Mouse (Mus musculus) kidney, embryonic 14.5 days (tissue): ENCODE measurements around the gene Anxa11. TPM values are rescaled to one million over a fixed set of nuclear protein-coding genes. Genes with fewer than 3 reads are reported as not detected.
"Not testable (repeated sequence)": the region's sequence is repeated elsewhere in the genome, so short reads cannot be mapped to it uniquely, and the experiment has no call there.

ENCODE experiments used
- ATAC-seq: fragments of 200-750 bp; cut with Nextera tagmentation; 2 replicates; pipeline ENCODE4 v1.8.0; 2017; ENCODE audit warnings: moderate number of reproducible peaks, mild to moderate bottlenecking, moderate TSS enrichment, moderate library complexity; ENCODE audit not compliant: low FRiP score, low TSS enrichment
- H3K27ac ChIP-seq: fragments of 300-500 bp; sonication (generic); 2 replicates; pipeline ENCODE4 v1.5.1; 2014; ENCODE audit warnings: low read depth, mild to moderate bottlenecking, low read length, moderate library complexity, mixed read lengths
- H3K27me3 ChIP-seq: fragments of 300-500 bp; sonication (generic); 2 replicates; pipeline ENCODE4 v1.6.1; 2014; ENCODE audit warnings: mild to moderate bottlenecking, low read length; ENCODE audit not compliant: control insufficient read depth, insufficient read depth
- H3K36me3 ChIP-seq: fragments of 300-500 bp; sonication (generic); 2 replicates; pipeline ENCODE4 v1.6.1; 2014; ENCODE audit warnings: low read length, mixed read lengths; ENCODE audit not compliant: control insufficient read depth, insufficient read depth
- H3K4me1 ChIP-seq: fragments of 300-500 bp; sonication (generic); 2 replicates; pipeline ENCODE4 v1.6.1; 2014; ENCODE audit warnings: low read length, mixed read lengths; ENCODE audit not compliant: control insufficient read depth, insufficient read depth
- H3K4me2 ChIP-seq: fragments of 300-500 bp; sonication (generic); replicated peaks from 2 replicates; pipeline ENCODE4 v1.6.1; 2014; ENCODE audit warnings: low read depth, mild to moderate bottlenecking, low read length
- H3K4me3 ChIP-seq: fragments of 300-500 bp; sonication (generic); 2 replicates; pipeline ENCODE4 v1.5.1; 2014; ENCODE audit warnings: mild to moderate bottlenecking, low read length
- H3K9ac ChIP-seq: fragments of 300-500 bp; sonication (generic); 2 replicates; pipeline ENCODE4 v1.6.1; 2014; ENCODE audit warnings: low read depth, mild to moderate bottlenecking, low read length, moderate library complexity
- H3K9me3 ChIP-seq: fragments of 300-500 bp; sonication (generic); 2 replicates; pipeline ENCODE4 v1.6.1; 2016; ENCODE audit warnings: low read length; ENCODE audit not compliant: control insufficient read depth
- WGBS: fragments of 180-500 bp; shearing (Covaris S2); extraction: QIAGEN DNeasy Blood & Tissue Kit; methylation state at CpG from one replicate; pipeline ENCODE4 v1.1.7; 2014; 5-methylcytosine and 5-hydroxymethylcytosine counted together
- polyA plus RNA-seq: library from polyadenylated mRNA; unstranded; fragments of >200 nt; fragmentation: Nextera tagmentation; extraction: Ambion mirVana; gene quantifications from 2 replicates; pipeline ENCODE4 v1.2.1, GENCODE M21; 2014

The Anxa11 gene
- polyA plus RNA-seq, 1 experiment from 2014 or later = 44.5 TPM

DNA sequence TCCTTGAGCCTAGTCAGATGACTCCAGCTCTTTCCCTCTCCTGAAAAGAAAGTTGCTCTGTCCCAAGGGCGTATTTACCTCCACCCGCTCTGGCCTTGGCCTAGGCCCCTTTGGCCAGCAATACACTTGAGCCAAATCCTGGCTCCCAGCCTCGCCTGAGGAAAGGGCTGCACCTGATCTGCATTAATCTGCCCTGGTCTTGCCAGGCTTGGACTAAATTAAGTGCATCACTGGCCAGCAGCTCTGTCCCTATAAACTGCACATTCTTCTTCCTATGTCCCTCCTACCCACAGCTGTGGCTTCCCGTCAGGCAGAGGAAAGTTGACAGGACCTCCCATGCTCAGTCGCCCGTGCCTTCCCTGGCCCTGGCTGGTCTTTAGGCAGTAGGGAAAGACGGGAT, 36.1 kb upstream of the Anxa11 start:
- H3K27me3 ChIP-seq = no peaks in the 10 kb centered on the region
- ATAC-seq = peak; percentile 72; the same call in 1 of the 2 replicates
- WGBS = 47% methylated on average over 7 of the region's 7 CpGs
- no peak overlapping the region for H3K9ac ChIP-seq
- H3K27ac ChIP-seq = no peak overlapping the region; the same call in 1 of the 2 replicates
- no peak overlapping the region for H3K4me3 ChIP-seq
- H3K4me2 ChIP-seq = no peak overlapping the region
- H3K4me1 ChIP-seq = no peaks in the 10 kb centered on the region
- H3K9me3 ChIP-seq = no peaks in the 10 kb centered on the region
- H3K36me3 ChIP-seq = no peaks in the 10 kb centered on the region

DNA sequence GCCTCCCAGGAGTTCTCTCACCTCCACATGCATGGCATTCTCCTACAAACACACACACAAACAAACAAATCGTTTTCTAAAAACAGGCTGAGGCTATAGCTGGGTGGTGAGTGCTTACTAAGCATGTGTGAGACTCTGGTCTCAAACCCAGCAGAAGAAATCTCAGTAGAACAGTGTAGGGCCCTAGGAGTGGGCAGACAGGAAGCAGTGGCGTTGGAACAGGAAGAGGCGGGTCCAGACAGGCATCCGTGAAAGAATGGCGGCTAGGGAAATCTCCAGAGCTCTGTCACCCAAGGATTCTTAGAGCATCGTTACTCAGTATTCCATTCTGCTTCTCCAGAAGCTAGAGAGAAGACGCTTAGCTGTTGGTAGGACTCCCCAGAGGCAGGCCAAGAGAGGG, 35.4 kb upstream of the Anxa11 start:
- WGBS = 91% methylated on average over 7 of the region's 7 CpGs
- ATAC-seq = no peak
- H3K36me3 ChIP-seq = no peaks in the 10 kb centered on the region
- no peak overlapping the region for H3K4me2 ChIP-seq
- H3K9ac ChIP-seq = no peak overlapping the region
- no peaks in the 10 kb centered on the region for H3K4me1 ChIP-seq
- H3K27me3 ChIP-seq = no peaks in the 10 kb centered on the region
- H3K4me3 ChIP-seq = no peak overlapping the region
- H3K9me3 ChIP-seq = no peaks in the 10 kb centered on the region
- H3K27ac ChIP-seq = no peak overlapping the region

DNA sequence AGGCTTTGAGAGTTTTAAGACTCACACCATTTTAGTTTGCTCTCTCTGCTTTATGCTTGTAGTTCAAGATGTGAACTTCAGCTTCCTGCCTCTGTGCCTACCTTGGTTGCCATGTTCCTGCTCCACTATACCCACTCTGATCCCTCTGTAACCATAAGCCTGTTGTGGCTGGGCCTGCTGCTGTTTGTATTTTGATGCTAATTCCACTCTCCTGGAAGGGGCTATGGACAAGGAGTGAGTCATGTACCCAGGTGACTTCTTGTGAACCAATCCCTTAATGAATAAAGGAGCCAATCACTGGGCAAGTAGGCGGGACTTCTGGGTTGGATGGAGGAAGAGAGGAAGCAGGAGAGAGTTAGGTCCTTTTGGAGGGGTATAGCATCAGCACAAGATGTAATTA, 30.9 kb upstream of the Anxa11 start:
- 71% methylated on average over 1 of the region's 1 CpGs for WGBS
- not testable (repeated sequence) for H3K4me2 ChIP-seq, H3K27ac ChIP-seq, H3K4me1 ChIP-seq, ATAC-seq, H3K9me3 ChIP-seq, H3K27me3 ChIP-seq, H3K9ac ChIP-seq, H3K36me3 ChIP-seq, H3K4me3 ChIP-seq

DNA sequence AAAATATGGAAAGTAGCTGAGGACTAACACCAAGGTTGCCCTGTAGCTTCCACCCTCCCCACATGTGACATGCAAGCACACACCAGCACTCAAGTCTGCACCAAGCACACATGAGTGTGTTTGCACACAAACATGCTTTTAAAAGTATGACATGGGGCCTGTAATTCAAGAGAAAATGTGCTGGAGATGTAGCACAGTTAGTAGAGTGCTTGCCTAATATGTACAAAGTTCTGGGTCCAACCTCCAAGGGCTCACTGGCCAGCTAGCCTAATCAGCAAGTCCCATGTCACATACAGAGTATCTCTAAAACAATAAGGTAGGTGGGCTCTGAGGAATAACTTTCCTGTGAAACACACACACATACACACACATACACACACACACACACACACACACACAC, 27.8 kb upstream of the Anxa11 start:
- no peaks in the 10 kb centered on the region for H3K36me3 ChIP-seq
- H3K9ac ChIP-seq = no peak overlapping the region
- no peak for ATAC-seq
- H3K27ac ChIP-seq = no peak overlapping the region
- H3K9me3 ChIP-seq = no peaks in the 10 kb centered on the region
- H3K4me1 ChIP-seq = no peaks in the 10 kb centered on the region
- H3K4me3 ChIP-seq = no peak overlapping the region
- no peak overlapping the region for H3K4me2 ChIP-seq
- H3K27me3 ChIP-seq = no peaks in the 10 kb centered on the region

DNA sequence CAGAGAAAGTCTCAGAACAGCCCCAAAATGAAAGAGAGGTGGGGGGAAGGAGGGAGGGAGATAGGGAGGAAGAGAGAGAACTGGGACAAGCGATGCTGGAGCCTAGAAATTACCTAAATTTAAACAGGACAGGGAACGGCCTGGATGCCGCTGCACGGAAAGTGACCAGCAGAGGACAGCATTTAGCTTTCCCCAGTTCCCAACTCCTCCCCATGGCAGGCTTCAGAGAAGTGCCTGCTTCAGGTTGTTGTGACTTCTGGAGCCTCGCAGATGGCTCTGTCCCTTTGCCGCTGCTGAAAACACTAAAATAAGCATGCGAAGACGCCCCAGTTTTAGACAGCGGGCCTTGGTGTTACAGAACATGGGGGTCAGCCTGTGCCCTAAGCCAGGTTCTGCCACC, 25.5 kb upstream of the Anxa11 start:
- Histone ChIP-seq H3K4me2 (no peak overlapping the region), H3K9ac (no peak overlapping the region), H3K27ac (no peak overlapping the region), H3K4me1 (no peaks in the 10 kb centered on the region), H3K4me3 (no peak overlapping the region), H3K27me3 (no peaks in the 10 kb centered on the region), H3K9me3 (no peaks in the 10 kb centered on the region), H3K36me3 (no peaks in the 10 kb centered on the region)
- 6% methylated on average over 9 of the region's 9 CpGs for WGBS
- peak; percentile 73; the same call in 1 of the 2 replicates for ATAC-seq

DNA sequence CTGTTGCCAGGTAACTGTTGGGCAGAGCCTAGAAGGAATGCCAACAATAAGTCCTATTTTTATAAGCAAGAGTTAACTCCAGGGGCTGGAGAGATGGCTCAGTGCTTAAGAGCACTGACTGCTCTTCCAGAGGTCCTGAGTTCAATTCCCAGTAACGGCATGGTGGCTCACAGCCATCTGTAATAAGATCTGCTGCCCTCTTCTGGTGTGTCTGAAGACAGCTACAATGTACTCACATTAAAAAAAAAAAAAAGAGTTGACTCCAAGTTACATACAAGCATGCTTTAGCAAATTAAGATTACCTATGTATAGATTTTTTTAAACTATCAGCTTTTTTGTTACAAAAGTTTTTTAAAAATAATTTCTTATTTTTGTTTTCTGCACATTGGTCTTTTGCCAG, 19.4 kb upstream of the Anxa11 start:
- 92% methylated on average over 1 of the region's 1 CpGs for WGBS
- H3K4me3 ChIP-seq = no peak overlapping the region
- 0 out of 2 replicates have a peak, but pooled peaks cover 4% of the 10 kb centered on the region for H3K4me1 ChIP-seq
- H3K9ac ChIP-seq = no peak overlapping the region
- no peak for ATAC-seq
- no peaks in the 10 kb centered on the region for H3K36me3 ChIP-seq
- H3K27ac ChIP-seq = no peak overlapping the region
- no peak overlapping the region for H3K4me2 ChIP-seq
- no peaks in the 10 kb centered on the region for H3K9me3 ChIP-seq
- H3K27me3 ChIP-seq = no peaks in the 10 kb centered on the region

DNA sequence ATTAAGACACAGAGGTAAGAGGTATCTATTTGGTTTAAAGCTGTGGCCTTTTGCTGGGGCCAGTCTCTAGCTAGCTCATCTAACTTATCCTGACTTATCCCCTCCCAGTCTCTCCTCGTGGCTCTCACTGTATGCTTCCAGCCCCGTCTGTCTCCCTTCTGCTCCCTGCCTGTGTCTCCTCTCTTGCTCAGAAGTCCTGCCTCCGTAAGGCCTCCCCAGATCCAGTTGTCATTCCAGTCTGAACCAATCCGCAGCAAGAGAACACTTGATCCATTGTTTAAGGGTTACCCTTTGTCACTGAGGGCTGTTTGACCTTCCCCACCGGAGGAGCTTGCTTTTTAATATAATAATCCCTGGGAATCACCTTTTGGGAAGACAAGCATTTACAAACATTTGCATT, 17.0 kb upstream of the Anxa11 start:
- no peak for ATAC-seq
- Histone ChIP-seq H3K27me3 (no peaks in the 10 kb centered on the region), H3K4me2 (no peak overlapping the region), H3K9ac (no peak overlapping the region), H3K4me1 (0 out of 2 replicates have a peak, but pooled peaks cover 4% of the 10 kb centered on the region), H3K27ac (no peak overlapping the region), H3K36me3 (no peaks in the 10 kb centered on the region), H3K4me3 (no peak overlapping the region), H3K9me3 (no peaks in the 10 kb centered on the region)
- WGBS = 59% methylated on average over 5 of the region's 5 CpGs

DNA sequence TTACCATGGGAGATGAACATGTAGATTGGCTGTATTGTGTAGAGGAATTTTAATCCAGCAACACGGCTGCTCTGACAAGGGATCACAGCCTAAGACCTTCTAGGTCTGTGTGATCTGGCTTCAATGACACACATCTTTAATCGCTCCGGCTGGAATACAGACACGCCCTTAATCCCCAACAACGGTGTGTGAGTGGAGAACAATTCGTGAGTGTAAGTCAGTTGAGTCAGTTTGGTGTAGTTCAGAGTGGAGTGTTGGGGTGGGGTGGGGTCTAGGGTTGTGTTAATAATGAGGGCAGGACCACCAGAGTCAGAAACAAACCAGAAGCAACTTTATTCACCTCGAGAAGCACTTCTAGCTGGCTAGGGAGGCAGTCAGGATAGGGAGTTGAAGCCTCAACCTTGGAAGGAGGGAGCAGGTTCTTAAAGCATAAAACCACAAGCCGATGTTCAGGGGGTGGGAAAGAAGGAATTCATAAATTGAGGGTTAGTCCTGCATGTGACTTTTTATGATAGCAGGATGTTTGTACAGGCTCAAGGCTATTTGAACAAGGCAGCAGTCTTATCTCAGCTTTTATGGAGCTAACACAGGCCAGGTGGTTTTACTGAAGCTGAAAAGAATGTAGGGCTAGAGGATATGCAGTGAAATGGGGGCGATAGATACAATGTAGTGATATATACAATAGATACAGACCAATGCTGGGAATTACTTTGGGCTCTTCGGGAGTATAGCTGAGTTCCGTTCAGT, 15.9 kb upstream of the Anxa11 start:
- Histone ChIP-seq H3K36me3 (no peaks in the 10 kb centered on the region), H3K9ac (no peak overlapping the region), H3K4me2 (no peak overlapping the region), H3K4me3 (no peak overlapping the region), H3K4me1 (0 out of 2 replicates have a peak, but pooled peaks cover 4% of the 10 kb centered on the region), H3K9me3 (no peaks in the 10 kb centered on the region), H3K27ac (no peak overlapping the region), H3K27me3 (no peaks in the 10 kb centered on the region)
- no peak for ATAC-seq
- WGBS = 74% methylated on average over 11 of the region's 11 CpGs

DNA sequence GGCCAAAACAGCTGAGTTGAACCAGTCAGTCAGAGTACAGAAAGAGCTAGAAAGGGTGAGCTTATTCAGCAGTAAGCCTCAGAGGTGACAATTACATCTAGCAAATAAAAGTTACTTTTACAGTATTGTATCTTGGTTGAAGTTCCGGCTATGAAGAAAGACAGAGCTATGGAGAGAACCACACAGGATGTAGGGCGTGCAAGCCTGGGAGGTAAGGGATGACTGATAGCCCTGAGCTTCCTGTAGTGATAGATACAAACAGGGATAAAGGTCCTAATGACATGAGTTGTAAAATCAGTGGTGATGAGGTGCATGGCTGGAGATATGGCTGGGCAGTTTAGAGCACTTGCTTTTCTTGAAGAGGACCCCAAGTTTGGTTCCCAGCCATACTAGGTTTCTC, 15.1 kb upstream of the Anxa11 start:
- no peak overlapping the region for H3K9ac ChIP-seq
- WGBS = 73% methylated on average over 2 of the region's 2 CpGs
- H3K9me3 ChIP-seq = no peaks in the 10 kb centered on the region
- H3K4me3 ChIP-seq = no peak overlapping the region
- 0 out of 2 replicates have a peak, but pooled peaks cover 4% of the 10 kb centered on the region for H3K4me1 ChIP-seq
- ATAC-seq = no peak
- H3K27ac ChIP-seq = no peak overlapping the region
- no peaks in the 10 kb centered on the region for H3K36me3 ChIP-seq
- H3K27me3 ChIP-seq = no peaks in the 10 kb centered on the region
- no peak overlapping the region for H3K4me2 ChIP-seq
